In the genomic region with DNA sequence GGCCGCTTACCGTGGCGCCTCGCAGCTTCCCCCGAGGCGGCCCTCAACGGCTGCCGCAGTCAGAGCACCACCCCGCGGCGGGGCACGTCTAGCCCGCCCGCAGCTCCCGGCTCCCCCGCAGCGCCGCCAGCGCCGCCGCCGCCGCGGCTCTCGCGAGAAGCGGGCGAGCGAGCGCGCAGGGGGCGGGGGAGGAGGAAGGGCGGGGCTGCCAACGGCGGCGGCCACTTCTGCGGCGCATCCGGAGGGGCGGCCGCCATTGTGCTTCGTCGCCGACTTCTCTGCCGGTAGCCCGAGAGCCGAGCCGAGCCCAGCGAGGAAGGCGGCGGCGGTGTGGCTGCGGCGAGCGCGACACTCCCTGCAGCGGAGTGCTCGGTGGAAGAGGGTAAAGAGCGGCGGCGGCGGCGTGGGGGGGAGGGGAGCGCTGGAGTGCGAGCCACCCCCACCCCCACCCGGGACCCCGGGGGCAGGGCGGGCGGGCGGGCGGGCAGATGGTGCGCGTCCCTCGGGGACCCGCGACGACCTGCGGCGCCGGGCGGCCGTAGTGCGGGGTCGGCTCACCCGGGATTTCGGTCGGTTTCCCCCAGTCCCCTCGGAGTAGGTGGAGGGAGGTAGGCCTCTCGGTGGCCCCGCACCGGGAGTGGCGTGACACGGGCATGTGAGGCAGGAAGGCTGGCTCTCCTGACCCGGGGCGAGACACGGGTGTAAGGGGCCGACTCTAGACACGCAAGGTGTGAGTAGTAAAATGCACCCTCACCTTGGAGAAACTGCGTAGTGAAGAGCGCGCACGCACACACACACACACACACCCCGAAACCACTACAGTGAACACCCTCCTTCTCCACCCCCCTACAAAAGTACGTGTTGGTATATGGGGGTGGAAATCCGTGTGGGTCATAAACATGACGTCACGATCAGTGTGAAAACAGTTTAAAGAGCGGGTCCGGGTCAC, we compare ENCODE assay signal across 8 mouse cellular contexts. TPM values are rescaled to one million over a fixed set of nuclear protein-coding genes. Genes with fewer than 3 reads are reported as not detected.
DNase-seq lines count a peak whose midpoint lies in the region; ATAC-seq and TF ChIP-seq lines count a peak whose summit lies in the region.

Baz2b (minus strand) TSS at position 137 of the 949 bp plus-strand sequence.
March7 (plus strand) TSS at position 185 of the 949 bp plus-strand sequence.

- WGBS in forebrain, embryonic 14.5 days, result under 1% methylated on average over 68 of the region's 109 CpGs
- WGBS in large intestine, adult 2 months, result under 1% methylated on average over 93 of the region's 109 CpGs
- WGBS in liver, embryonic 16.5 days (ENCODE audit: insufficient replicate concordance), result under 1% methylated on average over 62 of the region's 109 CpGs
- under 1% methylated on average over 97 of the region's 109 CpGs for WGBS in neural tube, embryonic 12.5 days
- WGBS in stomach, postnatal 0 days, result under 1% methylated on average over 62 of the region's 109 CpGs

- H3K36me3 ChIP-seq in ES-Bruce4 (ENCODE audit: control insufficient read depth, insufficient read depth, low read length, poor library complexity, severe bottlenecking), result peaks cover 11% of the 10 kb centered on the region
- no peaks in the 10 kb centered on the region; the same call in 1 of the 2 replicates for H3K36me3 ChIP-seq in forebrain, embryonic 14.5 days (ENCODE audit: control insufficient read depth, insufficient read depth, low read length)
- peaks cover 4% of the 10 kb centered on the region for H3K36me3 ChIP-seq in liver, embryonic 16.5 days (ENCODE audit: control insufficient read depth, insufficient read depth)
- peaks cover 2% of the 10 kb centered on the region; the same call in 1 of the 2 replicates for H3K36me3 ChIP-seq in neural tube, embryonic 12.5 days
- H3K36me3 ChIP-seq in stomach, postnatal 0 days (ENCODE audit: control insufficient read depth, insufficient read depth, low read length), result no peaks in the 10 kb centered on the region

- no peaks in the 10 kb centered on the region for H3K4me1 ChIP-seq in ES-Bruce4 (ENCODE audit: control insufficient read depth, insufficient read depth, low read length)
- peaks cover 20% of the 10 kb centered on the region for H3K4me1 ChIP-seq in forebrain, embryonic 14.5 days (ENCODE audit: control insufficient read depth, insufficient read depth, low read length)
- peaks cover 34% of the 10 kb centered on the region for H3K4me1 ChIP-seq in liver, embryonic 16.5 days (ENCODE audit: control insufficient read depth, low read depth, low read length)
- peaks cover 30% of the 10 kb centered on the region for H3K4me1 ChIP-seq in neural tube, embryonic 12.5 days
- H3K4me1 ChIP-seq in stomach, postnatal 0 days (replicated peaks; ENCODE audit: control insufficient read depth, insufficient read depth), result peaks cover 3% of the 10 kb centered on the region; the same call in 1 of the 2 replicates

- peak within 1 kb of the TSS; percentile 93 for H3K9ac ChIP-seq in ES-Bruce4 (ENCODE audit: low read depth, poor library complexity, severe bottlenecking)
- H3K9ac ChIP-seq in forebrain, embryonic 14.5 days (ENCODE audit: low read length), result peak within 1 kb of the TSS; percentile 93
- peak within 1 kb of the TSS; percentile 97 for H3K9ac ChIP-seq in liver, embryonic 16.5 days (ENCODE audit: low read depth, low read length)
- peak within 1 kb of the TSS; percentile 96 for H3K9ac ChIP-seq in neural tube, embryonic 12.5 days
- peak within 1 kb of the TSS; percentile 98 for H3K9ac ChIP-seq in stomach, postnatal 0 days (ENCODE audit: low read length)

- peak within 1 kb of the TSS; percentile 92 for H3K4me3 ChIP-seq in ES-Bruce4 (ENCODE audit: low read depth, low read length)
- H3K4me3 ChIP-seq in forebrain, embryonic 14.5 days (ENCODE audit: low read depth, low read length), result peak within 1 kb of the TSS; percentile 94
- peak within 1 kb of the TSS; percentile 93 for H3K4me3 ChIP-seq in liver, embryonic 16.5 days (ENCODE audit: low read depth, low read length)
- peak within 1 kb of the TSS; percentile 91 for H3K4me3 ChIP-seq in neural tube, embryonic 12.5 days
- peak within 1 kb of the TSS; percentile 93 for H3K4me3 ChIP-seq in stomach, postnatal 0 days (ENCODE audit: low read depth, low read length)

- H3K27me3 ChIP-seq in ES-Bruce4 (ENCODE audit: control insufficient read depth, insufficient read depth, low read length, poor library complexity, severe bottlenecking), result no peaks in the 10 kb centered on the region
- no peaks in the 10 kb centered on the region for H3K27me3 ChIP-seq in forebrain, embryonic 14.5 days (replicated peaks; ENCODE audit: control insufficient read depth, insufficient read depth, low read length)
- no peaks in the 10 kb centered on the region for H3K27me3 ChIP-seq in liver, embryonic 16.5 days (ENCODE audit: control insufficient read depth, insufficient read depth, low read depth, low read length)
- peaks cover 12% of the 10 kb centered on the region; the same call in 1 of the 2 replicates for H3K27me3 ChIP-seq in neural tube, embryonic 12.5 days (replicated peaks)
- no peaks in the 10 kb centered on the region for H3K27me3 ChIP-seq in stomach, postnatal 0 days (ENCODE audit: control insufficient read depth, insufficient read depth, low read length)

- TF ChIP-seq CTCF in ES-Bruce4 (IDR thresholded peaks at IDR 0.05; ENCODE audit: low read depth, low read length), result no peak
- peak; percentile 54 for TF ChIP-seq CTCF in stomach, postnatal 0 days (IDR thresholded peaks at IDR 0.05; ENCODE audit: low read depth)

- H3K9me3 ChIP-seq in ES-Bruce4 (replicated peaks; ENCODE audit: control insufficient read depth, insufficient read depth, low read length, poor library complexity, severe bottlenecking), result no peaks in the 10 kb centered on the region
- no peaks in the 10 kb centered on the region for H3K9me3 ChIP-seq in forebrain, embryonic 14.5 days (replicated peaks; ENCODE audit: control insufficient read depth, low read length)
- no peaks in the 10 kb centered on the region for H3K9me3 ChIP-seq in liver, embryonic 16.5 days (replicated peaks; ENCODE audit: control insufficient read depth, low read length)
- H3K9me3 ChIP-seq in neural tube, embryonic 12.5 days, result no peaks in the 10 kb centered on the region
- H3K9me3 ChIP-seq in stomach, postnatal 0 days (ENCODE audit: control insufficient read depth, low read length), result no peaks in the 10 kb centered on the region

- peak within 1 kb of the TSS; percentile 67 for H3K4me2 ChIP-seq in forebrain, embryonic 14.5 days (ENCODE audit: low read length)
- H3K4me2 ChIP-seq in liver, embryonic 16.5 days (ENCODE audit: low read depth, low read length), result peak within 1 kb of the TSS; percentile 85
- peak within 1 kb of the TSS; percentile 73 for H3K4me2 ChIP-seq in neural tube, embryonic 12.5 days (replicated peaks)
- H3K4me2 ChIP-seq in stomach, postnatal 0 days (replicated peaks; ENCODE audit: low read depth), result peak within 1 kb of the TSS; percentile 68

- TF ChIP-seq EP300 in ES-Bruce4 (IDR thresholded peaks at IDR 0.05; ENCODE audit: insufficient read depth, low read depth, low read length), result no peak
- TF ChIP-seq EP300 in stomach, postnatal 0 days (optimal IDR thresholded peaks at IDR 0.05), result peak; percentile 94

- peak; percentile 81 for DNase-seq in cerebellum, adult 11 months
- peak; percentile 92 for DNase-seq in forebrain, embryonic 14.5 days (ENCODE audit: low spot score)
- peak; percentile 90 to 91 for DNase-seq in heart, postnatal 10 days
- DNase-seq in large intestine, adult 2 months (ENCODE audit: low read depth, low spot score), result peak; percentile 66
- peak; percentile 91 for DNase-seq in stomach, postnatal 0 days (ENCODE audit: low spot score)

- 0 out of 2 replicates have a peak within 1 kb of the TSS, but pooled peaks have one; percentile 0 for H3K27ac ChIP-seq in ES-Bruce4 (ENCODE audit: insufficient read depth, low read length)
- H3K27ac ChIP-seq in forebrain, embryonic 14.5 days (ENCODE audit: low read depth, low read length), result peak within 1 kb of the TSS; percentile 92
- H3K27ac ChIP-seq in liver, embryonic 16.5 days (ENCODE audit: low read length), result peak within 1 kb of the TSS; percentile 94
- H3K27ac ChIP-seq in neural tube, embryonic 12.5 days, result peak within 1 kb of the TSS; percentile 87
- H3K27ac ChIP-seq in stomach, postnatal 0 days (replicated peaks), result peak within 1 kb of the TSS; percentile 95

- intact Hi-C loops in heart, postnatal 10 days (cut with DNase I), result loop anchor here (2.0 to 10.0 kb wide), 3 partner anchors 85 to 685 kb away; no protein-coding TSS in a partner anchor

- TF ChIP-seq POLR2A in ES-Bruce4 (IDR thresholded peaks at IDR 0.05; ENCODE audit: insufficient read depth, low read length), result no peak

- ATAC-seq in forebrain, embryonic 14.5 days, result peak; percentile 95
- ATAC-seq in liver, embryonic 16.5 days (ENCODE audit: low read depth), result peak; percentile 95
- ATAC-seq in neural tube, embryonic 12.5 days (ENCODE audit: low FRiP score, low read depth), result peak; percentile 79
- peak; percentile 96 for ATAC-seq in stomach, postnatal 0 days (ENCODE audit: low FRiP score, low TSS enrichment)

RNA-seq across cellular contexts. Expression of gene Baz2b, which starts in this region (rescaled TPM):
- 43.2 and 47.4 TPM in 2 replicates for polyA plus RNA-seq in ES-Bruce4 (2011; ENCODE audit: insufficient read depth, insufficient read length, low read depth, missing spikeins)
- polyA plus RNA-seq in forebrain, embryonic 14.5 days (2014; fragmentation: Nextera tagmentation; extraction: Ambion mirVana), result 40.4 and 61.9 TPM in 2 replicates
- 10 to 100 TPM; 55.6 to 60.3 TPM for total RNA-seq in heart, postnatal 10 days (2021)
- 7.0 and 14.9 TPM in 2 replicates for polyA plus RNA-seq in large intestine, adult 2 months (2012; rRNA removed)
- polyA plus RNA-seq in liver, embryonic 16.5 days (2015; fragmentation: Nextera tagmentation; extraction: Ambion mirVana), result 15.2 and 16.0 TPM in 2 replicates
- polyA plus RNA-seq in neural tube, embryonic 12.5 days (2016; fragmentation: Nextera tagmentation; extraction: Ambion mirVana), result 78.3 and 80.1 TPM in 2 replicates
- polyA plus RNA-seq in stomach, postnatal 0 days (2015; fragmentation: Nextera tagmentation; extraction: Ambion mirVana), result 34.0 and 37.4 TPM in 2 replicates

RNA-seq across cellular contexts. Expression of gene March7, which starts in this region (rescaled TPM):
- 178 and 183 TPM in 2 replicates for polyA plus RNA-seq in ES-Bruce4 (2011; ENCODE audit: insufficient read depth, insufficient read length, low read depth, missing spikeins)
- polyA plus RNA-seq in forebrain, embryonic 14.5 days (2014; fragmentation: Nextera tagmentation; extraction: Ambion mirVana), result 94.9 and 98.0 TPM in 2 replicates
- total RNA-seq in heart, postnatal 10 days (2021), result 10 to 100 TPM; 47.4 to 52.6 TPM
- polyA plus RNA-seq in large intestine, adult 2 months (2012; rRNA removed), result 6.0 and 13.6 TPM in 2 replicates
- 20.9 and 21.1 TPM in 2 replicates for polyA plus RNA-seq in liver, embryonic 16.5 days (2015; fragmentation: Nextera tagmentation; extraction: Ambion mirVana)
- 85.0 and 88.7 TPM in 2 replicates for polyA plus RNA-seq in neural tube, embryonic 12.5 days (2016; fragmentation: Nextera tagmentation; extraction: Ambion mirVana)
- 48.8 and 53.5 TPM in 2 replicates for polyA plus RNA-seq in stomach, postnatal 0 days (2015; fragmentation: Nextera tagmentation; extraction: Ambion mirVana)

Comparison
In these comparisons a context has a peak if more than half of its experiments do, and no peak if none do; other contexts are left out.
1. Peak in every context shown above with its lines: DNase-seq, ATAC-seq, H3K4me3 ChIP-seq and H3K27ac ChIP-seq.
2. H3K27ac ChIP-seq: peak in every context shown above with its lines; median percentile 95 in stomach, postnatal 0 days; 94 in liver, embryonic 16.5 days; 92 in forebrain, embryonic 14.5 days; 87 in neural tube, embryonic 12.5 days; 0 in ES-Bruce4.